ENCODE assay signal across 10 mouse cellular contexts in genomic region chr6:72360599-72360935, GRCm38 (mm10). TPM values are rescaled to one million over a fixed set of nuclear protein-coding genes. Genes with fewer than 3 reads are reported as not detected.
DNase-seq lines count a peak whose midpoint lies in the region; ATAC-seq lines count a peak whose summit lies in the region.
"Had no signal": no experiment of that assay in that cellular context is flagged by ENCODE, and none has a peak within 500 bp of the region (broad histone marks: within the 10 kb centered on the region; RNA-seq: fewer than 3 reads in every experiment).

No protein-coding gene starts in this region.

- ATAC-seq in heart, embryonic 11.5 days (replicated peaks; ENCODE audit: insufficient number of reproducible peaks, low FRiP score, low TSS enrichment): no peak
- ATAC-seq in neural tube, embryonic 13.5 days (ENCODE audit: low read depth): no peak
- ATAC-seq in forebrain, embryonic 15.5 days (replicated peaks): no peak

- peak overlapping the region; percentile 34; the same call in 1 of the 2 replicates for H3K9ac ChIP-seq in heart, embryonic 11.5 days (ENCODE audit: low read depth, low read length)
- H3K9ac ChIP-seq in neural tube, embryonic 13.5 days: no peak overlapping the region
- H3K9ac ChIP-seq in forebrain, embryonic 15.5 days (replicated peaks): no peak overlapping the region
- H3K9ac ChIP-seq: limb, embryonic 15.5 days had no signal

- no peak for DNase-seq in heart, adult 9 months (ENCODE audit: low spot score in 2 of 2)
- no peak for DNase-seq in neural tube, embryonic 10.5 days (ENCODE audit: extremely low spot score, low spot score)
- DNase-seq in kidney, postnatal 25 days: peak; percentile 74 to 89
- no peak for DNase-seq in frontal cortex, postnatal 10 days (ENCODE audit: low spot score in 2 of 2)
- DNase-seq in forebrain, embryonic 10.5 days (ENCODE audit: extremely low spot score, low spot score): no peak
- DNase-seq: embryo, embryonic 11 days had no signal

- no peaks in the 10 kb centered on the region for H3K9me3 ChIP-seq in heart, embryonic 11.5 days (replicated peaks; ENCODE audit: control insufficient read depth, low read length)
- no peaks in the 10 kb centered on the region for H3K9me3 ChIP-seq in neural tube, embryonic 13.5 days
- no peaks in the 10 kb centered on the region for H3K9me3 ChIP-seq in forebrain, embryonic 10.5 days
- no peaks in the 10 kb centered on the region for H3K9me3 ChIP-seq in forebrain, embryonic 15.5 days
- H3K9me3 ChIP-seq: limb, embryonic 15.5 days had no signal

- no peak overlapping the region for H3K4me3 ChIP-seq in heart, embryonic 11.5 days (ENCODE audit: low read depth, low read length)
- peak overlapping the region; percentile 66; the same call in 1 of the 2 replicates for H3K4me3 ChIP-seq in neural tube, embryonic 13.5 days
- no peak overlapping the region for H3K4me3 ChIP-seq in forebrain, embryonic 10.5 days
- H3K4me3 ChIP-seq in forebrain, embryonic 15.5 days: no peak overlapping the region

- H3K4me1 ChIP-seq in heart, embryonic 11.5 days (ENCODE audit: control insufficient read depth, insufficient read depth, low read length): peaks cover 33% of the 10 kb centered on the region
- peaks cover 41% of the 10 kb centered on the region for H3K4me1 ChIP-seq in neural tube, embryonic 13.5 days (replicated peaks)
- peaks cover 38% of the 10 kb centered on the region for H3K4me1 ChIP-seq in forebrain, embryonic 10.5 days
- peaks cover 42% of the 10 kb centered on the region for H3K4me1 ChIP-seq in forebrain, embryonic 15.5 days

- H3K4me2 ChIP-seq in heart, embryonic 11.5 days: no peak overlapping the region
- H3K4me2 ChIP-seq in neural tube, embryonic 13.5 days: peak overlapping the region; percentile 86; the same call in 1 of the 2 replicates
- no peak overlapping the region for H3K4me2 ChIP-seq in forebrain, embryonic 15.5 days (replicated peaks)

- WGBS in heart, embryonic 11.5 days (ENCODE audit: insufficient replicate concordance): 73% methylated on average over 7 of the region's 7 CpGs
- 72% methylated on average over 7 of the region's 7 CpGs for WGBS in neural tube, embryonic 13.5 days
- 91% methylated on average over 7 of the region's 7 CpGs for WGBS in forebrain, embryonic 10.5 days
- WGBS in forebrain, embryonic 15.5 days: 74% methylated on average over 7 of the region's 7 CpGs

- H3K27me3 ChIP-seq in heart, embryonic 11.5 days (ENCODE audit: control insufficient read depth, insufficient read depth, low read length): no peaks in the 10 kb centered on the region
- H3K27me3 ChIP-seq in neural tube, embryonic 13.5 days: no peaks in the 10 kb centered on the region
- H3K27me3 ChIP-seq in forebrain, embryonic 10.5 days (ENCODE audit: poor library complexity, severe bottlenecking): peaks cover 9% of the 10 kb centered on the region; the same call in 1 of the 2 replicates
- no peaks in the 10 kb centered on the region for H3K27me3 ChIP-seq in forebrain, embryonic 15.5 days
- H3K27me3 ChIP-seq: limb, embryonic 15.5 days had no signal

- H3K36me3 ChIP-seq in heart, embryonic 11.5 days (ENCODE audit: control insufficient read depth, insufficient read depth, low read length): peaks cover 11% of the 10 kb centered on the region; the same call in 1 of the 2 replicates
- peaks cover 34% of the 10 kb centered on the region for H3K36me3 ChIP-seq in neural tube, embryonic 13.5 days
- H3K36me3 ChIP-seq in forebrain, embryonic 10.5 days (replicated peaks): peaks cover 42% of the 10 kb centered on the region
- peaks cover 7% of the 10 kb centered on the region; the same call in 1 of the 2 replicates for H3K36me3 ChIP-seq in forebrain, embryonic 15.5 days

- no peak overlapping the region for H3K27ac ChIP-seq in heart, embryonic 11.5 days (ENCODE audit: low read depth, low read length)
- no peak overlapping the region for H3K27ac ChIP-seq in neural tube, embryonic 13.5 days (replicated peaks)
- no peak overlapping the region for H3K27ac ChIP-seq in forebrain, embryonic 10.5 days
- no peak overlapping the region for H3K27ac ChIP-seq in forebrain, embryonic 15.5 days (replicated peaks)
- H3K27ac ChIP-seq: limb, embryonic 15.5 days had no signal

RNA-seq across cellular contexts. Expression of gene Tmem150a, which starts 5.3 kb away (rescaled TPM):
- 14.8 and 15.1 TPM in 2 replicates for polyA plus RNA-seq in heart, embryonic 11.5 days (2014; fragmentation: Nextera tagmentation; extraction: Ambion mirVana)
- polyA plus RNA-seq in neural tube, embryonic 13.5 days (2015; fragmentation: Nextera tagmentation; extraction: Ambion mirVana): 16.5 and 21.4 TPM in 2 replicates
- polyA plus RNA-seq in forebrain, embryonic 10.5 days (2016; fragmentation: Nextera tagmentation; extraction: Ambion mirVana): 5.6 and 5.8 TPM in 2 replicates
- polyA plus RNA-seq in forebrain, embryonic 15.5 days (2015; fragmentation: Nextera tagmentation; extraction: Ambion mirVana): 15.2 and 15.6 TPM in 2 replicates

RNA-seq across cellular contexts. Expression of gene Rnf181, which starts 6.2 kb away (rescaled TPM):
- 95.4 and 107 TPM in 2 replicates for polyA plus RNA-seq in heart, embryonic 11.5 days (2014; fragmentation: Nextera tagmentation; extraction: Ambion mirVana)
- 140 and 148 TPM in 2 replicates for polyA plus RNA-seq in neural tube, embryonic 13.5 days (2015; fragmentation: Nextera tagmentation; extraction: Ambion mirVana)
- 108 and 111 TPM in 2 replicates for polyA plus RNA-seq in forebrain, embryonic 10.5 days (2016; fragmentation: Nextera tagmentation; extraction: Ambion mirVana)
- polyA plus RNA-seq in forebrain, embryonic 15.5 days (2015; fragmentation: Nextera tagmentation; extraction: Ambion mirVana): 126 and 130 TPM in 2 replicates

RNA-seq across cellular contexts. Expression of gene 0610030E20Rik, which starts 13.4 kb away (rescaled TPM):
- 12.9 and 17.4 TPM in 2 replicates for polyA plus RNA-seq in heart, embryonic 11.5 days (2014; fragmentation: Nextera tagmentation; extraction: Ambion mirVana)
- polyA plus RNA-seq in neural tube, embryonic 13.5 days (2015; fragmentation: Nextera tagmentation; extraction: Ambion mirVana): 16.7 and 19.3 TPM in 2 replicates
- polyA plus RNA-seq in forebrain, embryonic 10.5 days (2016; fragmentation: Nextera tagmentation; extraction: Ambion mirVana): 28.7 and 29.8 TPM in 2 replicates
- polyA plus RNA-seq in forebrain, embryonic 15.5 days (2015; fragmentation: Nextera tagmentation; extraction: Ambion mirVana): 22.5 and 22.7 TPM in 2 replicates

RNA-seq across cellular contexts. Expression of gene Usp39, which starts 15.6 kb away (rescaled TPM):
- 51.4 and 54.5 TPM in 2 replicates for polyA plus RNA-seq in heart, embryonic 11.5 days (2014; fragmentation: Nextera tagmentation; extraction: Ambion mirVana)
- polyA plus RNA-seq in neural tube, embryonic 13.5 days (2015; fragmentation: Nextera tagmentation; extraction: Ambion mirVana): 46.6 and 47.2 TPM in 2 replicates
- 90.1 and 91.5 TPM in 2 replicates for polyA plus RNA-seq in forebrain, embryonic 10.5 days (2016; fragmentation: Nextera tagmentation; extraction: Ambion mirVana)
- polyA plus RNA-seq in forebrain, embryonic 15.5 days (2015; fragmentation: Nextera tagmentation; extraction: Ambion mirVana): 52.9 and 53.4 TPM in 2 replicates

RNA-seq across cellular contexts. Expression of gene Vamp5, which starts 19.7 kb away (rescaled TPM):
- 55.3 and 59.2 TPM in 2 replicates for polyA plus RNA-seq in heart, embryonic 11.5 days (2014; fragmentation: Nextera tagmentation; extraction: Ambion mirVana)
- polyA plus RNA-seq in neural tube, embryonic 13.5 days (2015; fragmentation: Nextera tagmentation; extraction: Ambion mirVana): 19.8 and 24.1 TPM in 2 replicates
- 12.6 and 13.0 TPM in 2 replicates for polyA plus RNA-seq in forebrain, embryonic 10.5 days (2016; fragmentation: Nextera tagmentation; extraction: Ambion mirVana)
- 8.9 and 9.4 TPM in 2 replicates for polyA plus RNA-seq in forebrain, embryonic 15.5 days (2015; fragmentation: Nextera tagmentation; extraction: Ambion mirVana)

Comparison
In these comparisons a context has a peak if more than half of its experiments do, and no peak if none do; other contexts are left out.
1. DNase-seq: peak in kidney, postnatal 25 days (2 of 2); none in heart, adult 9 months (0 of 2), neural tube, embryonic 10.5 days (single experiment), frontal cortex, postnatal 10 days (0 of 2) and forebrain, embryonic 10.5 days (single experiment).